Mouse (Mus musculus): Measurements from ENCODE around the gene Brd2. TPM values are rescaled to one million over a fixed set of nuclear protein-coding genes. Genes with fewer than 3 reads are reported as not detected.

Brd2 gene
- polyA plus RNA-seq, 1 experiment from 2014 or later, result 137 TPM

- Histone ChIP-seq H3K36me3 (no peaks in the 10 kb centered on the region), H3K27ac (replicated peaks) (no peak overlapping the region), H3K9me3 (no peaks in the 10 kb centered on the region), H3K9ac (no peak overlapping the region), H3K4me1 (replicated peaks) (peaks cover 20% of the 10 kb centered on the region), H3K4me3 (no peak overlapping the region), H3K4me2 (no peak overlapping the region), H3K27me3 (peaks cover 44% of the 10 kb centered on the region)
- no peak for ATAC-seq (ENCODE audit: low read depth)
- 79% methylated on average over 7 of the region's 7 CpGs for WGBS
These were observed 20.1 kb upstream of the Brd2 start for GRCm38 (mm10) chr17:34142456-34143010.

- no peaks in the 10 kb centered on the region for H3K9me3 ChIP-seq
- no peak overlapping the region for H3K4me3 ChIP-seq
- H3K27me3 ChIP-seq, result peaks cover 55% of the 10 kb centered on the region
- no peak overlapping the region for H3K4me2 ChIP-seq
- no peak overlapping the region for H3K9ac ChIP-seq
- no peak overlapping the region for H3K27ac ChIP-seq (replicated peaks)
- 57% methylated on average over 4 of the region's 4 CpGs for WGBS
- H3K4me1 ChIP-seq (replicated peaks), result peaks cover 20% of the 10 kb centered on the region
- H3K36me3 ChIP-seq, result no peaks in the 10 kb centered on the region
- no peak for ATAC-seq (ENCODE audit: low read depth)
These were observed 19.0 kb upstream of the Brd2 start for GRCm38 (mm10) chr17:34141448-34141847.

GRCm38 (mm10) chr17:34140240-34140639 lies 17.8 kb upstream of the Brd2 start:
- ATAC-seq (ENCODE audit: low read depth), result no peak
- Histone ChIP-seq H3K27ac (replicated peaks) (no peak overlapping the region), H3K36me3 (no peaks in the 10 kb centered on the region), H3K9me3 (no peaks in the 10 kb centered on the region), H3K9ac (no peak overlapping the region), H3K4me1 (replicated peaks) (peaks cover 26% of the 10 kb centered on the region), H3K4me2 (peak overlapping the region; percentile 51; the same call in 1 of the 2 replicates), H3K27me3 (peaks cover 60% of the 10 kb centered on the region), H3K4me3 (no peak overlapping the region)
- WGBS, result 19% methylated on average over 5 of the region's 5 CpGs

- Histone ChIP-seq H3K4me2 (peak overlapping the region; percentile 51), H3K4me3 (peak overlapping the region; percentile 21), H3K27me3 (peaks cover 60% of the 10 kb centered on the region), H3K4me1 (replicated peaks) (peaks cover 26% of the 10 kb centered on the region), H3K36me3 (no peaks in the 10 kb centered on the region), H3K27ac (replicated peaks) (no peak overlapping the region), H3K9me3 (no peaks in the 10 kb centered on the region), H3K9ac (peak overlapping the region; percentile 18; the same call in 1 of the 2 replicates)
- WGBS, result 2% methylated on average over 16 of the region's 16 CpGs
- no peak for ATAC-seq (ENCODE audit: low read depth)
These were observed 17.0 kb upstream of the Brd2 start for GRCm38 (mm10) chr17:34139416-34139815.

GRCm38 (mm10) chr17:34138655-34139054 lies 16.2 kb upstream of the Brd2 start:
- Histone ChIP-seq H3K4me2 (no peak overlapping the region), H3K9ac (no peak overlapping the region), H3K4me3 (no peak overlapping the region), H3K9me3 (no peaks in the 10 kb centered on the region), H3K27ac (replicated peaks) (no peak overlapping the region), H3K4me1 (replicated peaks) (peaks cover 26% of the 10 kb centered on the region), H3K27me3 (peaks cover 60% of the 10 kb centered on the region), H3K36me3 (no peaks in the 10 kb centered on the region)
- no peak for ATAC-seq (ENCODE audit: low read depth)
- 81% methylated on average over 7 of the region's 7 CpGs for WGBS

- H3K9ac ChIP-seq, result no peak overlapping the region
- H3K27me3 ChIP-seq, result peaks cover 60% of the 10 kb centered on the region
- no peak overlapping the region for H3K27ac ChIP-seq (replicated peaks)
- H3K9me3 ChIP-seq, result no peaks in the 10 kb centered on the region
- H3K4me3 ChIP-seq, result no peak overlapping the region
- no peak overlapping the region for H3K4me2 ChIP-seq
- WGBS, result 72% methylated on average over 7 of the region's 7 CpGs
- no peak for ATAC-seq (ENCODE audit: low read depth)
- no peaks in the 10 kb centered on the region for H3K36me3 ChIP-seq
- peaks cover 20% of the 10 kb centered on the region for H3K4me1 ChIP-seq (replicated peaks)
These were observed 15.2 kb upstream of the Brd2 start for GRCm38 (mm10) chr17:34137601-34138000.

- no peak overlapping the region for H3K27ac ChIP-seq (replicated peaks)
- peaks cover 20% of the 10 kb centered on the region for H3K4me1 ChIP-seq (replicated peaks)
- peak overlapping the region; percentile 37 for H3K4me3 ChIP-seq
- WGBS, result 6% methylated on average over 31 of the region's 31 CpGs
- ATAC-seq (ENCODE audit: low read depth), result peak; percentile 97
- H3K27me3 ChIP-seq, result peaks cover 46% of the 10 kb centered on the region
- H3K4me2 ChIP-seq, result peak overlapping the region; percentile 71
- no peaks in the 10 kb centered on the region for H3K9me3 ChIP-seq
- H3K9ac ChIP-seq, result 0 out of 2 replicates have a peak overlapping the region, but pooled peaks have one; percentile 44
- H3K36me3 ChIP-seq, result no peaks in the 10 kb centered on the region
These were observed 13.1 kb upstream of the Brd2 start for GRCm38 (mm10) chr17:34135297-34136224.

GRCm38 (mm10) chr17:34134451-34134850 lies 12.0 kb upstream of the Brd2 start:
- WGBS, result 88% methylated on average over 3 of the region's 3 CpGs
- ATAC-seq (ENCODE audit: low read depth), result no peak
- Histone ChIP-seq H3K4me2 (no peak overlapping the region), H3K9ac (no peak overlapping the region), H3K4me1 (replicated peaks) (peaks cover 13% of the 10 kb centered on the region), H3K27me3 (peaks cover 35% of the 10 kb centered on the region), H3K9me3 (no peaks in the 10 kb centered on the region), H3K4me3 (no peak overlapping the region), H3K27ac (replicated peaks) (no peak overlapping the region), H3K36me3 (no peaks in the 10 kb centered on the region)

GRCm38 (mm10) chr17:34133289-34133688 lies 10.9 kb upstream of the Brd2 start:
- no peak for ATAC-seq (ENCODE audit: low read depth)
- Histone ChIP-seq H3K4me1 (replicated peaks) (peaks cover 19% of the 10 kb centered on the region), H3K9me3 (no peaks in the 10 kb centered on the region), H3K4me2 (no peak overlapping the region), H3K4me3 (no peak overlapping the region), H3K9ac (no peak overlapping the region), H3K36me3 (no peaks in the 10 kb centered on the region), H3K27ac (replicated peaks) (no peak overlapping the region), H3K27me3 (peaks cover 23% of the 10 kb centered on the region)
- WGBS, result 85% methylated on average over 11 of the region's 11 CpGs

- no peak overlapping the region for H3K4me3 ChIP-seq
- peaks cover 31% of the 10 kb centered on the region for H3K4me1 ChIP-seq (replicated peaks)
- no peaks in the 10 kb centered on the region for H3K36me3 ChIP-seq
- H3K27ac ChIP-seq (replicated peaks), result no peak overlapping the region
- no peak overlapping the region for H3K4me2 ChIP-seq
- no peak for ATAC-seq (ENCODE audit: low read depth)
- H3K27me3 ChIP-seq, result peaks cover 9% of the 10 kb centered on the region
- no peaks in the 10 kb centered on the region for H3K9me3 ChIP-seq
- WGBS, result 73% methylated on average over 7 of the region's 7 CpGs
- no peak overlapping the region for H3K9ac ChIP-seq
These were observed 9.5 kb upstream of the Brd2 start for GRCm38 (mm10) chr17:34131911-34132310.

GRCm38 (mm10) chr17:34130073-34130947 lies 7.9 kb upstream of the Brd2 start:
- H3K9ac ChIP-seq, result no peak overlapping the region
- H3K27ac ChIP-seq (replicated peaks), result no peak overlapping the region
- H3K4me3 ChIP-seq, result no peak overlapping the region
- no peaks in the 10 kb centered on the region for H3K9me3 ChIP-seq
- no peaks in the 10 kb centered on the region for H3K36me3 ChIP-seq
- WGBS, result 80% methylated on average over 19 of the region's 19 CpGs
- H3K27me3 ChIP-seq, result no peaks in the 10 kb centered on the region; the same call in 1 of the 2 replicates
- peaks cover 35% of the 10 kb centered on the region for H3K4me1 ChIP-seq (replicated peaks)
- no peak overlapping the region for H3K4me2 ChIP-seq
- no peak for ATAC-seq (ENCODE audit: low read depth)

Measured in neural tube, embryonic 13.5 days (tissue).